Mouse (Mus musculus): ENCODE results near the gene Ston2. TPM values are rescaled to one million over a fixed set of nuclear protein-coding genes. Genes with fewer than 3 reads are reported as not detected.
"Not testable (repeated sequence)": the region's sequence is repeated elsewhere in the genome, so short reads cannot be mapped to it uniquely, and the experiment has no call there.

Gene Ston2
- polyA plus RNA-seq, 1 experiment from 2014 or later = 11.0 TPM

DNA sequence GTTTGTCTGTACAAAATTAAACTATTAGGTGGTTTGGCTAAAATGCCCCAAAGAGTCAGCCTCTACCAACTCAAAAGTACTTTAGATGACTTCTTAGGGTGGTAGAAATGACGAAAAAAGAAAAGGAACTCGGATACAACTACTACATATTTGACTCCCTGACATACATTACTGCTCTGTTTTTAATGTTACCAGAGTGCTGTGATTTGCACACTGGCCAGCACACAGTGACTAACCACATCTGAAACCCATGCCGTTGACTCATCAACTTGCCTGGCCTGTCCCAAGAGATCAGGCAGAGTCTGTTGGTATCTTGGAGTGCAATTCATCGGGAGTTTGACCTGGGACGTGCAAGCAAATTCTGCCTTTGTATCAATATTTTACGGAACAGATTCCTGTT is 197.5 kb downstream of the Ston2 start:
- Histone ChIP-seq H3K36me3 (ENCODE audit: insufficient read depth, low read length) (peaks cover 3% of the 10 kb centered on the region; the same call in 1 of the 2 replicates), H3K27ac (ENCODE audit: low read length) (peak overlapping the region; percentile 95), H3K4me3 (ENCODE audit: low read length) (peak overlapping the region; percentile 90), H3K4me1 (ENCODE audit: insufficient read depth, low read length) (peaks cover 18% of the 10 kb centered on the region), H3K4me2 (replicated peaks; ENCODE audit: low read depth, low read length) (peak overlapping the region; percentile 63), H3K9ac (replicated peaks; ENCODE audit: low read length) (peak overlapping the region; percentile 100), H3K9me3 (ENCODE audit: low read length) (no peaks in the 10 kb centered on the region), H3K27me3 (ENCODE audit: insufficient read depth, low read length) (no peaks in the 10 kb centered on the region)
- ATAC-seq (ENCODE audit: low FRiP score, low TSS enrichment) = no peak
- WGBS = 36% methylated on average over 6 of the region's 6 CpGs

GRCm38 (mm10) chr12:91589847-91590690 is 198.1 kb downstream of the Ston2 start, which contains the start of gene Gtf2a1:
TSS of gene Gtf2a1 (minus strand) at chr12:91590487.
- Histone ChIP-seq H3K36me3 (ENCODE audit: insufficient read depth, low read length) (peaks cover 8% of the 10 kb centered on the region), H3K4me1 (ENCODE audit: insufficient read depth, low read length) (peaks cover 18% of the 10 kb centered on the region), H3K9me3 (ENCODE audit: low read length) (no peaks in the 10 kb centered on the region), H3K9ac (replicated peaks; ENCODE audit: low read length) (peak within 1 kb of the TSS; percentile 100), H3K27me3 (ENCODE audit: insufficient read depth, low read length) (no peaks in the 10 kb centered on the region), H3K4me2 (replicated peaks; ENCODE audit: low read depth, low read length) (peak within 1 kb of the TSS; percentile 75), H3K4me3 (ENCODE audit: low read length) (peak within 1 kb of the TSS; percentile 90), H3K27ac (ENCODE audit: low read length) (peak within 1 kb of the TSS; percentile 99)
- ATAC-seq (ENCODE audit: low FRiP score, low TSS enrichment) = peak; percentile 87
- under 1% methylated on average over 76 of the region's 99 CpGs for WGBS

DNA sequence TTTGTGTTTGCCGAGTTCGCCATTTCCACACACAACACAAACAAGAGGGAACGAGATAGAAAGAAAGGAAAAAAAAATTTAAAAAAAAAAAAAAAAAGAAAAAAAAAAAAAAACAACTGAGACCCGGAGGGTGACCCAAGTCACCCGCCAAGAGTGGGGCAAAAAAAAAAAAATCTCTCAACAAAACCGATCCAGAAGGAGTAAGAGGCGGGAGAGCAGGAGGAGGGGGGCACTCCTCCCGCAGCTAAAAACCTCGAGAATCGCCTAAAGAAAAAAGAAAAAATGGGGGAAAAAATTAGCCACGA is 198.7 kb downstream of the Ston2 start:
- H3K9ac ChIP-seq (replicated peaks; ENCODE audit: low read length) = peak overlapping the region; percentile 100
- H3K4me2 ChIP-seq (replicated peaks; ENCODE audit: low read depth, low read length) = peak overlapping the region; percentile 75
- WGBS = 1% methylated on average over 7 of the region's 11 CpGs
- ATAC-seq (ENCODE audit: low FRiP score, low TSS enrichment) = no peak
- H3K36me3 ChIP-seq (ENCODE audit: insufficient read depth, low read length) = peaks cover 11% of the 10 kb centered on the region
- peak overlapping the region; percentile 99 for H3K27ac ChIP-seq (ENCODE audit: low read length)
- H3K4me3 ChIP-seq (ENCODE audit: low read length) = peak overlapping the region; percentile 90
- no peaks in the 10 kb centered on the region for H3K9me3 ChIP-seq (ENCODE audit: low read length)
- no peaks in the 10 kb centered on the region for H3K27me3 ChIP-seq (ENCODE audit: insufficient read depth, low read length)
- H3K4me1 ChIP-seq (ENCODE audit: insufficient read depth, low read length) = peaks cover 18% of the 10 kb centered on the region

DNA sequence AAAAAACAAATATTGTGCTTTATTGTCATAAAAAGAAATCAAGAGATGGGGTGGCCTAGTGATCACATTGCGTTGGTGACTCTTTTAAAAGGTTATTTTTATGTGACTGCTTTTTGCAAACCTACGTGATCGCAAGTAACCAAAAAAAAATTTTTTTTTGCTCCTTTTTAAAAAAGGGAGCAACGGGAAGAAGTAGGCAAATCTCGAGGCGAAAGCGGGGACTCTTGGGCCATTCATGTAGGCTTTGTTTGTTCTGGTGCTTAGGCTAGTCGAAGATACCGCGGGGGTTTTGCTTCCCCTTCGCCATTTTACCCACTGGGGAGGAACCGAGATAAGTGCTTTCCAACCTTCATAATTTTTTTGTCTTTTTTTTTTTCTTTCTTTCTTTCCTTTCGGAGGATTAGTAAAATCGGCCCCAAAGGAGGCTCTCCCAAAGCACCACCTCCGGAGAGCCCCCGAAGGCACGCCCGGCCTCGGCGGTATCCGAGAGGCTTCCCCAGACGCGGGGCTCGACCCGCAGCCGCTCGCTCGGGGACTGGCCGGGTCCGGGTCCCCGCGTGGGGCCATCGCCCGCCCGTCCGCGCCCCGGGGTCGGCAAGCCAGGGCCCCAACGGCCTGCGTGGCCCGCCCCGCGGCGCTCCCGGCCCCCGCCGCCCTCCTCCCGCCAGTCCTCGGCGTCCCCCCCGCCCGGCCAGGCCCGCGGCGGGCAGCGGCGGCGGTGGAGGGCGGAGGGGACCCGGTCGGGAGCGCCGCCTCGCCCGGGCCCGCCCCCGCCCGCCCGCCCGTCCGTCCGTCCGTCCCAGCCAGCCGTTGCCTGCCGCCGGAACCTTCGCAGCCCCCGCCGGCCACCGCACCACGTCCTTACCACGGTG is 199.3 kb downstream of the Ston2 start:
- Histone ChIP-seq H3K4me3 (ENCODE audit: low read length) (peak overlapping the region; percentile 90), H3K27ac (ENCODE audit: low read length) (peak overlapping the region; percentile 99), H3K9ac (replicated peaks; ENCODE audit: low read length) (peak overlapping the region; percentile 100), H3K27me3 (ENCODE audit: insufficient read depth, low read length) (no peaks in the 10 kb centered on the region), H3K9me3 (ENCODE audit: low read length) (no peaks in the 10 kb centered on the region), H3K4me1 (ENCODE audit: insufficient read depth, low read length) (peaks cover 18% of the 10 kb centered on the region), H3K4me2 (replicated peaks; ENCODE audit: low read depth, low read length) (peak overlapping the region; percentile 75), H3K36me3 (ENCODE audit: insufficient read depth, low read length) (peaks cover 11% of the 10 kb centered on the region)
- WGBS = under 1% methylated on average over 69 of the region's 83 CpGs
- peak; percentile 10; the same call in 1 of the 2 replicates for ATAC-seq (ENCODE audit: low FRiP score, low TSS enrichment)

GRCm38 (mm10) chr12:91588176-91588669 is 200.0 kb downstream of the Ston2 start:
- peak overlapping the region; percentile 90 for H3K4me3 ChIP-seq (ENCODE audit: low read length)
- peak overlapping the region; percentile 99 for H3K27ac ChIP-seq (ENCODE audit: low read length)
- no peaks in the 10 kb centered on the region for H3K9me3 ChIP-seq (ENCODE audit: low read length)
- WGBS = under 1% methylated on average over 32 of the region's 32 CpGs
- H3K4me2 ChIP-seq (replicated peaks; ENCODE audit: low read depth, low read length) = peak overlapping the region; percentile 75
- H3K4me1 ChIP-seq (ENCODE audit: insufficient read depth, low read length) = peaks cover 20% of the 10 kb centered on the region
- ATAC-seq (ENCODE audit: low FRiP score, low TSS enrichment) = peak; percentile 92
- peaks cover 14% of the 10 kb centered on the region for H3K36me3 ChIP-seq (ENCODE audit: insufficient read depth, low read length)
- H3K9ac ChIP-seq (replicated peaks; ENCODE audit: low read length) = peak overlapping the region; percentile 100
- no peaks in the 10 kb centered on the region for H3K27me3 ChIP-seq (ENCODE audit: insufficient read depth, low read length)

DNA sequence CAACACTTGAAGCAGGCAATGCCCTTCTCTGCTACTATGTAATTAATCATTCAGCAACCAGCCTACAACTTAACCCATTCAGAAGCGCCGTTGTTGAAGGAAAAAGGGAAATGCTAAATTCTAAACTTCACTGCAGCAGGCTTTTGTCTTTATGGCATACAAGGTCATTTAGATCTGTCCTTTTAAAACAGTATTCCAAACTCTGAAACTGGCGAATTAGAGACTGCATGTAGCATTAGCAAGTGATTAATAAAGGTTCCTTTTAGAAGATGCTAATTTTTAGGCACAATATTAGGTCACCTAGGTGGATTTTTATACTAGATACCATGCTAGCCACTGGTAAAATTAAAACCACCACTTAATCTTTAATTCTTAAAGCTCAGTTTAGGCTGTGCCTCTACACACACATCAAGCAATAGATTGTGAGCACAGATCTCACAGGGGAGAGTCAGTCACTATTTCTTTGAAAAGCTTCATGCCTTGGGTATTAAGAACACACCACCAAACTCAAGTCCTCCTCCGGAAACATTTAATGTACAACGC is 200.6 kb downstream of the Ston2 start:
- Histone ChIP-seq H3K36me3 (ENCODE audit: insufficient read depth, low read length) (peaks cover 16% of the 10 kb centered on the region), H3K27me3 (ENCODE audit: insufficient read depth, low read length) (no peaks in the 10 kb centered on the region), H3K4me1 (ENCODE audit: insufficient read depth, low read length) (peaks cover 25% of the 10 kb centered on the region), H3K9ac (replicated peaks; ENCODE audit: low read length) (peak overlapping the region; percentile 100), H3K4me2 (replicated peaks; ENCODE audit: low read depth, low read length) (peak overlapping the region; percentile 75), H3K9me3 (ENCODE audit: low read length) (no peaks in the 10 kb centered on the region), H3K4me3 (ENCODE audit: low read length) (peak overlapping the region; percentile 90), H3K27ac (ENCODE audit: low read length) (peak overlapping the region; percentile 99)
- ATAC-seq (ENCODE audit: low FRiP score, low TSS enrichment) = no peak
- 5% methylated on average over 5 of the region's 5 CpGs for WGBS

- Histone ChIP-seq H3K4me2 (replicated peaks; ENCODE audit: low read depth, low read length) (peak overlapping the region; percentile 75), H3K9me3 (ENCODE audit: low read length) (no peaks in the 10 kb centered on the region), H3K36me3 (ENCODE audit: insufficient read depth, low read length) (peaks cover 19% of the 10 kb centered on the region), H3K27me3 (ENCODE audit: insufficient read depth, low read length) (no peaks in the 10 kb centered on the region), H3K9ac (replicated peaks; ENCODE audit: low read length) (peak overlapping the region; percentile 100; the same call in 1 of the 2 replicates), H3K27ac (ENCODE audit: low read length) (no peak overlapping the region), H3K4me1 (ENCODE audit: insufficient read depth, low read length) (peaks cover 29% of the 10 kb centered on the region), H3K4me3 (ENCODE audit: low read length) (peak overlapping the region; percentile 90)
- ATAC-seq (ENCODE audit: low FRiP score, low TSS enrichment) = no peak
- WGBS = 37% methylated on average over 3 of the region's 3 CpGs
Measured at GRCm38 (mm10) chr12:91587077-91587476, 201.1 kb downstream of the Ston2 start.

DNA sequence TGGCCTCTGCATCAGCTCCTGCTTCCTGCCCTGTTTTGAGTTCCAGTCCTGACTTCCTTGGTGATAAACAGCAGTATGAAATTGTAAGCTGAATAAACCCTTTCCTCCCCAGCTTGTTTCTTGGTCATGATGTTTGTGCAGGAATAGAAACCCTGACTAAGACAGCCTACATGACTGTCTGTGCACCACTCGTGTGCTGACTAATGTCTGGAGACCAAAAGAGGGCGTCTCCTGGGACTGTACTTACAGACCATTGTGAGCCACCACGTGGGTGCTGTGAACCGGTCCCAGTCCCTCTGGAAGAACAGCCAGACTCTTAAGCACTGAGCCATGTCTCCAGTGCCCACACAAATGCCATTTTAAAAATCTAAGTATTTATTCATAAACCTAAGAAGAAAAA is 202.4 kb downstream of the Ston2 start:
- H3K27me3 ChIP-seq (ENCODE audit: insufficient read depth, low read length) = not testable (repeated sequence)
- WGBS = 96% methylated on average over 4 of the region's 4 CpGs

DNA sequence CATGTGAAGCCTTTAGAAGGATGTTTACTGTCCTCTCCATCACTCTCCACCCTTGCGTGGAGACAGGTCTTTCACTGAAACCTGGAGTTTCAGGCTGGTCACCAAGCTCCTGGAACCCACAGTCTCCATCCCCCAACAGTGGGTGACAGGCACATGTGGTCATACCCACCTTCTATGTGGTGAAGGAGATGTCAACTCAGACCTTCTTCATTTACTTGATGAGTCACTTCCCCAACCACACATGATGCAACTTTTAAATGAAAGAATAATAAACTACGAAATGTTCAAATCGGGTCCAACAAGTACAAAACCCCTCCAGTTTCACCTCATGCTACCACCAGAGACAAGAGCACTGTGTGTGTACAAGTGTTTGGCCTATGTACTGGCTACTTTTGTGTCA is 203.0 kb downstream of the Ston2 start:
- WGBS = 93% methylated on average over 3 of the region's 3 CpGs

More for the DNA sequence above, 202.4 kb downstream of the Ston2 start:
- not testable (repeated sequence) for H3K9me3 ChIP-seq (ENCODE audit: low read length); ATAC-seq (ENCODE audit: low FRiP score, low TSS enrichment); H3K27ac ChIP-seq (ENCODE audit: low read length); H3K4me2 ChIP-seq (replicated peaks; ENCODE audit: low read depth, low read length); H3K4me3 ChIP-seq (ENCODE audit: low read length); H3K9ac ChIP-seq (replicated peaks; ENCODE audit: low read length)
- Histone ChIP-seq H3K36me3 (ENCODE audit: insufficient read depth, low read length) (peaks cover 19% of the 10 kb centered on the region), H3K4me1 (ENCODE audit: insufficient read depth, low read length) (peaks cover 21% of the 10 kb centered on the region)

More for the DNA sequence above, 203.0 kb downstream of the Ston2 start:
- Histone ChIP-seq H3K4me3 (ENCODE audit: low read length) (no peak overlapping the region), H3K9ac (replicated peaks; ENCODE audit: low read length) (no peak overlapping the region), H3K36me3 (ENCODE audit: insufficient read depth, low read length) (peaks cover 21% of the 10 kb centered on the region), H3K27me3 (ENCODE audit: insufficient read depth, low read length) (no peaks in the 10 kb centered on the region), H3K4me2 (replicated peaks; ENCODE audit: low read depth, low read length) (no peak overlapping the region), H3K9me3 (ENCODE audit: low read length) (no peaks in the 10 kb centered on the region), H3K4me1 (ENCODE audit: insufficient read depth, low read length) (peaks cover 20% of the 10 kb centered on the region), H3K27ac (ENCODE audit: low read length) (no peak overlapping the region)
- no peak for ATAC-seq (ENCODE audit: low FRiP score, low TSS enrichment)

All from kidney, embryonic 16.5 days (tissue).